Mouse (Mus musculus): ENCODE results near the gene Nop9.

DNA sequence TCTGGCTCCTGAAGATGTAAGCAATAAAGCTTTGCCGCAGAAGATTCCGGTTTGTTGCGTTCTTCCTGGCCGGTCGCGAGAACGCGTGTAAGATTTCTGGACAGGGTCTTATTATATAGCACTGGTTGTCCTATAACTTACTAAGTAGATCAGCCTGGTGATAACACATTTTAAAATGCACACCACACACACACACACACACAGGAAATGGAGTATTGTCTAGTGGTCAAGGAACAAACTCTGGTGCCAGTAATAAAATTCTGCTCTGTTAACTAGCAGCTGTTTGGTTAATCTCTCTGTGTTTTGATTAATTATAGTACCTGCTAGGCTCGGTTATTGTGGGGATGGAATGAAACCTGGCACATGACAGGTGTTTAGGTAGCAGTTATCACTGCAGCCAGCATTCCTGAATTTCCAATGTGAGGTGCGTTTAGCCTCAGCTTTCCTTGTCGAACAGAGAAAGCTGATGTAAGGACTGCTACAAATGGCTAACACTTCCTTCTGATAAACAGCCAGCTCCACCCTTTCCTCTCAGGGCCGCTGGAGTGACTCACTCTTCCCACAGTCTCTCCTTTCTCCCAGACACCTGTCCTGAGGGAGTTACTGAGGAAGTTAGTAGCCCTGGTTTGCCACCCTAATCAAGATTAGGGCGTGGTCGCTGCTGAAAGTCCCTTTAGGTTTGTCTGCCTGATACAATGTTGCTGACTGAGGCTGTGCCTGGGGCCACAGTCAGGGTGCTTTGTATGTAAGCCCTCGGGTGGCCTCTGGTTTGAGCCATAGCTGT, 50.1 kb downstream of the Nop9 start:
- TF ChIP-seq POLR2A (IDR thresholded peaks at IDR 0.05; ENCODE audit: borderline replicate concordance, extremely low read depth, low read depth, low read length) (peak; percentile 57; the same call in 1 of the 2 replicates), CTCF (IDR thresholded peaks at IDR 0.05; ENCODE audit: insufficient read depth, low read length) (no peak)
